Mouse (Mus musculus): ENCODE measurements around the gene Gm3476.
"Not testable (repeated sequence)": the region's sequence is repeated elsewhere in the genome, so short reads cannot be mapped to it uniquely, and the experiment has no call there.

Gm3476 gene

DNA sequence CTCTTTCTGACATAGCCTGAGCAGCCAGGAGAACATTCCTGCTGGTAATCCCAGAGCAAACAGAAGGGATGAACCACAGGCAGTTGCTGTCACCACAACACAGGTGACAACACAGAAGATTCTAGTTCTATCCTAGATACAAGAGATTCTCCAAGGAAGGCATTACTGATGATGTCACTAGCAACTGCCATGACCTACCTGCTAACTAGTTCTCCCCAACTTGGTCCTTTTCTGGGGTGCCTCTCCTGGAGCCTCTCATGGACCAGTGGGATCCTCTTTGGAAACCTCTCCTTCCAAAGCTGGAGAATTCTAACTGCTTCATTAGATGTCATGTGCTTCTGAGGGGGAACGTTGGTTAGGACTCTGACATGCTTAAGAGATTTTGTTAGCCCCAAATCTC, at the start of gene Gm3476:
Gene Gm3476 (minus strand): TSS at position 101 of the 400 bp plus-strand sequence.
- DNase-seq (ENCODE audit: low spot score) = not testable (repeated sequence)

DNA sequence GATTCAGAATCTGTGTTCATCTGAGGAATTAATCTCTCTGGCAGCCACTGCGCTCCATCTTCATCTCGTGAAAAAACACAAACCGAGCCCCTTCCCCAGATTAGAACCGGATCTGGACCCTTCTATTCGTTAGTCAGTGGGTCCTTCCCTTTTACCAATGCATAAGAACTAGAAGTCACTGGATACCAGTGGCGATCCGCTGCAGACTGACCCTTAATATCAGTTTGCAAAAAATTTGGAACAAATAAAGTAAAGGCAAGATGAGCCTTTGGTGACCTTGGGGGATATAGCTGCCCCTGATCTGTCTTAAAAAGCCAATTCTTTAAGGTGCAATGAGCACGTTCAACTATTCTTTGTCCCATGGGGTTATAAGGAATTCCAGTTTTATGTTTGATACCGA, 37.9 kb upstream of the Gm3476 start:
- DNase-seq (ENCODE audit: low spot score) = not testable (repeated sequence)

DNA sequence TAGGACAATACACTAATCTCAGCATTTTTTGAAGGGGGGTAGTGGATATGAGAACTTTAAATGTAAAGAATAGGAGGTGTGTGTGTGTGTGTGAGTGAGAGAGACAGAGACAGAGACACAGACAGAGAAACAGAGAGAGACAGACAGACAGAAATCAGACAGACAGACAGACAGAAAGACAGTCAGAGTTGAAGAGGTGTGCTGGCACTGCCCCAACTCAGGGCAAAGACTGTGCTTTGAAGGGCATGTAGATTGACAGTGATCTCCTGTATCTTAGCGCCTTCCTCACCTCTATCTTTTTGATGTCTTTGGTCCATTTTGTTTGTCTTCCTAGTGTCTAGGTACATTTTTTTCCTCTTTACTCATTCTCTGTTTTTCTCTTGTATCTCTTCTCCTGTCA, 35.5 kb upstream of the Gm3476 start:
- DNase-seq (ENCODE audit: low spot score) = not testable (repeated sequence)

DNA sequence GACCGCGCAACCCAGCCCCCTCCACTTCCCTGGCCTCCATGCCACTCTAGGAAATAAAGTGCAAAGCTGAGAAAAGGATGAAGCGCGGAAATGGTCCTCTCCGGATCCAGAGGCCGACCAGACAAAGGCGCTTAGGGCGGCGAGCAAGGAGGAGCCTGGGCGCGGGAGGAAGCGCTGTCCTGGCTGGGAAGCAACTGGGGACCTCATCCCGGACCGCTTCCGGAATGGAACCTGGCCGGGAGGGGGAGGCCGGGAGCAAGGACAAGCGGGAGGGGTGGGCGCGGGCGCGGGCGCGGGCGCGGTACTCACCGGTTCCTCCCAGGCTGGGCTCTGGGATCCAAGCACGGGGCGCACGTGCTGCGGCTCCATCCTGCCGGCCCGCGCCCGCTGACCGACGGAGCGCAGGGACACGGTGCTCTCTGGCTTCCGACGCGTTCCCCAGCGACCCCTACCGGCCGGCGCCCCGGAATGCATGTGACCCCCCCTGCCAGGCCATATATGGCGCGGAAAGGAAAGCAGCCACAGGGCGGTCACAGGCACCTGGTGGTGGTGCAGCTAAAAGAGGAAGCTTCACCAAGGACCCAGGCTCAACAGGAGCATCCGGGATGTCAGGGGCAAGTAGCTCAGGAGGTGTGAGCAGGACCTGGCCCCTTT, 17.2 kb downstream of the Gm3476 start, which contains the start of gene Gm3468:
Gene Gm3468 (minus strand): TSS at position 394 of the 654 bp plus-strand sequence.
- DNase-seq (ENCODE audit: low spot score) = not testable (repeated sequence)

DNA sequence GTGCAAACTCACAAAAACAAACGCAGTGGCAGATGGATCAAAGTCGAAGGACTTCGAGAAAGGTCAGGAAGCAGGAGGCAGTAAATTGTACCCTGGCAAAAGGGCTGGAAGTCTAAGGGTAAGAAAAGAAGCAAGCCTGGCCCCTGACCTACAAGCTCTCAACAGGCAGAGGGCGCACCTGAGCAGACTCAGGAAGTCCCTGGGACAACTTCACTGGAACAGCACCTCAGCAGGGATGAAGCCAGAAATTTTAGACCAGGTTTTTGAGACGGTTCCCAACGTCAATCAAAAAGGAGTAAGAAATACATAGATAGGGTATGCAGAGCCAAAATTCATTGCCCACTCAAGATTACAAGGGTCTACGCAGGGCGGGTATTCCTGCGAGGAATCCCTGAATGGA, 18.1 kb downstream of the Gm3476 start:
- DNase-seq (ENCODE audit: low spot score) = not testable (repeated sequence)

DNA sequence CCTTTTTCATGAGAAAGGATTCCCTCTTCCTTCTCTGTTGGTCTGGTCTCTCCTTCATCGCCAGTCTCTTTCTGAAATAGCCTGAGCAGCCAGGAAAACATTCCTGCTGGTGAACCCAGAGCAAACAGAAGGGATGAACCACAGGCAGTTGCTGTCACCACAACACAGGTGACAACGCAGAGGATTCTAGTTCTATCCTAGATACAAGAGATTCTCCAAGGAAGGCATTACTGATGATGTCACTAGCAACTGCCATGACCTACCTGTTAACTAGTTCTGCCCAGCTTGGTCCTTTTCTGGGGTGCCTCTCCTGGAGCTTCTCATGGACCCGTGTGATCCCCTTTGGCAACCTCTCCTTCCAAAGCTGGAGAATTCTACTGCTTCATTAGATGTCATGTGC, 31.8 kb downstream of the Gm3476 start, which contains the start of gene Gm8206:
Gene Gm8206 (minus strand): TSS at position 101 of the 400 bp plus-strand sequence.
- not testable (repeated sequence) for DNase-seq (ENCODE audit: low spot score)

DNA sequence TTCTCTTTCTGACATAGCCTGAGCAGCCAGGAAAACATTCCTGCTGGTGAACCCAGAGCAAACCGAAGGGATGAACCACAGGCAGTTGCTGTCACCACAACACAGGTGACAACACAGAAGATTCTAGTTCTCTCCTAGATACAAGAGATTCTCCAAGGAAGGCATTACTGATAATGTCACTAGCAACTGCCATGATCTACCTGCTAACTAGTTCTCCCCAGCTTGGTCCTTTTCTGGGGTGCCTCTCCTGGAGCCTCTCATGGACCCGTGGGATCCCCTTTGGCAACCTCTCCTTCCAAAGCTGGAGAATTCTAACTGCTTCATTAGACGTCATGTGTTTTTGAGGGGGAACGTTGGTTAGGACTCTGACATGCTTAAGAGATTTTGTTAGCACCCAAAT, 67.4 kb downstream of the Gm3476 start, which contains the start of gene Gm6337:
Gene Gm6337 (minus strand): TSS at position 101 of the 400 bp plus-strand sequence.
- DNase-seq (ENCODE audit: low spot score) = not testable (repeated sequence)

Data from c-Kit-positive CD71-positive TER-119-positive erythroid progenitor cells, embryonic 14.5 days (primary cell).